Mouse (Mus musculus): ENCODE results near the gene Bcs1l.

Bcs1l gene

DNA sequence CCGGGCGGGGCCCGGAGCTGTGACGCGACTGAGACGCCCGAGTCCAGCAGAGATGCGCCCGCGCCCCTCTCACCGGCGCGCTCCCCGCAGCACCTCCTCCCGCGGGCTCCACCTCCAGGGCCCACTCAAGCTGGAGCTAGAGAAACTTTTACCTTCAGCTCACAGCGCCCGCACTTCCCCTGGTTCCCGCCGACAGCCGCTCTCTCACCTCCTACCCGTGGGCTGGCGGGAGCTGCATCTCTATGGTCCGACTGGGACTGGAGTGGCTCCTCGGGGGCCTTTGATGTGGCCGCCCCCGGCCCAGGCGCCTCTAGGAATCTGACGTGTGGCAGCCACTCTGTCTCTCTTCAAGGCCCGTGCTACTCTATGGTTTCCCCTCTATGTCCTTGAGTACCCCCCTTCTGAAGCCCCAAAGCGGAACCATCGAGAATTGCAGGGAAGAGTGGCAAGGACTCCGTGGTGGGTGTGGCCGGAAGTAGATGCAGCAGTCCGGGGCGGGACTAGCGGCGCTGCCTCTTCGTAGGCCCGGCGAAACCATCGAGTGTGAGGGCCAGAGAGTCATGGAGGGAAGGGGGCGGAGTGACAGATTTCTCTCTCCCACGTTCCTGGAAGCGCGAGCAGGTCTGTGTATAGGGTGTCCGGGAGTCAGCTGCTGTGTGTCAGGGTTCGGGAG lies at the start of gene Bcs1l, which contains the start of gene Zfp142:
Gene Bcs1l (plus strand): TSS at position 517 of the 673 bp plus-strand sequence.
Gene Zfp142 (minus strand): TSS at position 474 of the 673 bp plus-strand sequence.
- peak; percentile 99 for DNase-seq (ENCODE audit: low read depth)

DNA sequence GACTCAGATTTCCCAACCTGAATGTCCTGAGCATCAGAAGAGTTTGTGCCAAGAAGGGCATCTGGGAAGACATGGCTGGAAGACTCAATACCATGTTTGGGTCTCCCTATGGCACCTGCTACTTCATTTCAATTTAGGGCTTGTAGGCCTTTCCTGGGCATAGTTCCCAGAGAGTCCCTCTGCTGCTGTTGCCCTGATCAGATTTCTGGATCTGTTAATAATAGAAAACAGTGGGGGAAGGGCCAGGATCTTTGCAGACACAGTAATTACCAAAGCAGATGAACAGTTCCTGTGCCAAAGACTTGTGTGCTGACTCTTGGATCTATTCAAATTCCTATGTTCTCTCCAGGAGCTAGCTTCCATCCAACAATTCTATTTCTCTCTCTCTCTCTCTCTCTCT lies 49.4 kb upstream of the Bcs1l start:
- no peak for DNase-seq (ENCODE audit: low read depth)

DNA sequence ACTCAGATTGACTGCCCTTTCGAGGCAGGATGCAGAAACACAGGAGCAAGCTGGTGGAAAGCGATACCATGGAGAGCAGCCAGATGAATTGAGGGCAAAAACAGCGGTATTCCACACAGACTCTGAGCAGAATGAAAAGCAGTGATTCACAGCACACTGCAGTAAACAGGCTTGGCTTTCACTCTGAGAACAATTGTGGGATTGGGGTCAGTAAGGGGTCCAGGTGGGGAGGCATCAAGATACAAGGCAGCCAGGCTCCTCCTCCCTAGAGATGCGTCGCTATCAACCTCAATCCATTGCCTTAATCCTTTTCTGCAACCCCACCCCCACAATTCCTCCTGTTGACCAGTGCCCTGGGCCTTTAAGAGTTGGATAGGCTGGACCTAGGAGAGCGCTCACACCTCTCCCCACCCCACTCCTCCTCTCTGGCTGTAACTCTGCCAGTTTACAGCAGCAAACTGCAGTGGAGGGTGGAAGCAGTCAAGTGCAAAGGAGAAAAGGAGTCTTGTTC lies 45.6 kb upstream of the Bcs1l start, which contains the start of gene Plcd4:
Gene Plcd4 (plus strand): TSS at position 438 of the 511 bp plus-strand sequence.
- DNase-seq (ENCODE audit: low read depth) = peak; percentile 22

DNA sequence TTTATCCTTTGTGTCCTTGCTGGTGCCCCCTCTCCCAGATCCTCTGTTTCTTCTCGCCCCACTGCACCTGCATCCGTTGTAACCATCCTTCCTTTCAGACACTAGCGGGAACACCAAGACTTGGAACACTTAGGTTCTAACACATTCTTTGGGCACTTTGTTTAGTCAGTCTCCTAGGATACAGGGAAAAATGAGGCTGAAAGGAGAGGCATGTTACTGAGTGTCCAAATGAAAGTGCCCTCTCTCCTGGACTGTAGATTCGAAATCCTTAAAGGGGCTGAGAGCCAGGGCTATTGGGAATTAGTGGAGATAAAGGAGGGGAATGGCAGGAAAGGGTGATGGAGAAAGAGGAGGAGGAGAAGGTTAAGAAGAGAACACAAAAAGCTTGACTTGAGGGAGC lies 43.9 kb upstream of the Bcs1l start, which contains the start of gene Usp37:
Gene Usp37 (minus strand): TSS at position 101 of the 400 bp plus-strand sequence.
- no peak for DNase-seq (ENCODE audit: low read depth)

DNA sequence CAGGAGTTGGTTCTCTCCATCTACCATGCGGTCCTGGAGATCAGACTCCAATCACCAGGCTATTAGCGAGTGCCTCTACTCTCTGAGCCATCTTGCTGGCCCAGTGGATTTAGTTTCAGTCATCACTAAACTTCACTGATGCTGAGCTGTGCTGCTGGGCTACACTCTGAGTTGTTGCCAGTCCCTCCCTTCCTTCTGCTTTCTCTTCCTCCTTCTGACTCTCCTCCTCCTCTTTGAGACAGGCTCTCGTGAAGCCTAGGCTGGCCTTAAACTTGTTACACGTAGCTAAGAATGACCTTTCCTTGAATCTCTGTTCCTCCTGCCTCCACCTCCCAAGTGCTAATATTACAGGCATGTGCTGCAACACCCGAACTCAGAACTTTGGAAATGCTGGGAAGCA lies 29.0 kb upstream of the Bcs1l start:
- DNase-seq (ENCODE audit: low read depth) = no peak

DNA sequence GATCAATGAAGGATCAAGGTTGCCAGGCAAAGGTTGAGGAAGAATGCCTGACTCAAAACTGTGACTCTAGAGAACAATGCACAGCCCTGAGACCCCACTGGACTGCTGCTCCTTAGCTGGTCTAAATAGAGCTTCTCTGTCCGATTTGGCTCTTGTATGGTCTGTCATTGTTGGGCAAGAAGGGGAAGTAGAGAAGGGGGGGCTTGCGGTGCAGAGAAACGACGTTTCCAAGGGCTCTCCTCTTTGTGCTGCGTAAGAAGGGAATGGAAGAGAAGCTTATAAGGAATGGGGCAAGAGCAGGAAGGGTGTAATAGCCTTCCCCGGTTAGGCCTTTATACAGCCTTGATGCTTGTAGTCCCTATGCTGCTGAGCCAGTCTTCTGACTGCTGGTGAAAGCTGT lies 22.3 kb upstream of the Bcs1l start:
- no peak for DNase-seq (ENCODE audit: low read depth)

DNA sequence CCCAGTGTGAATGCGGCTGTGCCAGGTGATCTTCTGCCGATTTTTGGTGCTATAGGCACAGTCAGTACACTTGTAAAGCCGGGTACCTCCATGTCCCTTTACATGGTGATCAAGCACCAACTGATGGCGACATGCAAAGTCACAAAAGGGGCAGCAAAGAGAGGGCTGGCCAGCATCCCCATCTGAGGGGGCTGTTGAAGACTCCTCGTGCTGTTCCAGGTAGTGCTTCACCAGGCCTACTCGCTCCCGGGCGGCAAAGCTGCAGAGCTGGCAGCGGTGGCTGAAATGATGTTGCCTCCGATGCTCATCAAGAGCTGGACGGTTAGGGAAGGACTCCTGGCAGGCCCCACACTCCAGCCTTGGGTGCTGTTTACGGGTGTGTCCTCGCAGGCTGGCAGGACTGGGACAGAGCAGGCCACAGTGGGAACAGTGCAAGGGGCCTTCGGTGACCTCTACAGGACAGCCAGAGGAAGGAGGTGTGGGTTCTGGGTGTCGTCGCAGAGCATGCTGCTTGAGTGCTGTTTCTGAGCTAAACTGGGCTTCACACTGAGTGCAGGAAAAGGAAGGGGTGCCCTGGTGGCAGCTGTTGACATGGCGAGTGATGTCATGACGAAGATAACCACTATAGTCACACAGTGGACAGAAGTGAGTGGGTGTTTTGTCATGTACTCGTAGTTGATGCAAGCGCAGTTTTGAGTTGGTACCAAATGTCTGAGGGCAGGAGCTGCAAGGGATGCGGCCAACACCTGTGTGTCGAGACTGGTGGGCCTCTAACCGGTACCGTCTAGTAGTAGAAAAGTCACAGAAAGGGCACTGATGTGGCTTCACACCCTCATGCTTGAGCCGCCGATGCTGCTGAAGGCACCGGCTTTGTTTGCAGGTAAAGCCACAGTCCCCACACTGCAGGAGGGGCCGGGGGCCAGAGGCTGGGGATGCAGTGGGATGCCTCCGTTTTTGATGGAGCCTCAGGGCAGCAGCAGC lies 18.1 kb upstream of the Bcs1l start:
- DNase-seq (ENCODE audit: low read depth) = no peak

DNA sequence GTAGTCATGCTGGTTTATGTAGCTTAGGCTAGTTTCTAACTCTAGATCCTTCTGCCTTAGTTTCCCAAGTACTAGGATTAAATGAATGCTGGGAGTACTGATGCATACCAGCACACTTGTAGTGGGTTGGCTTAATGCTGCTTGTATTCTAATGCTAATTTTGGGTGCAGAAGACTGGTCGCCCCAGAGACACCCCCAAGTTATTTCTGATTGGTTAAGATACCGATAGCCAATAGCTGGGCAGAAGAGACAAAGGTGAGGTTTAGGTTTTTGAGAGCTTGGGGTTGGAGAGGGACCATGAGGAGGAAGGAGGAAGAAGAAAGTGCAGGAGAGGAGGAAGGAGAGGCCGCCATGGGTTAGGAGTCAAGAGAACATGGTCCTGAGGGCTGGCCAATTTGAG lies 5.5 kb upstream of the Bcs1l start:
- no peak for DNase-seq (ENCODE audit: low read depth)

DNA sequence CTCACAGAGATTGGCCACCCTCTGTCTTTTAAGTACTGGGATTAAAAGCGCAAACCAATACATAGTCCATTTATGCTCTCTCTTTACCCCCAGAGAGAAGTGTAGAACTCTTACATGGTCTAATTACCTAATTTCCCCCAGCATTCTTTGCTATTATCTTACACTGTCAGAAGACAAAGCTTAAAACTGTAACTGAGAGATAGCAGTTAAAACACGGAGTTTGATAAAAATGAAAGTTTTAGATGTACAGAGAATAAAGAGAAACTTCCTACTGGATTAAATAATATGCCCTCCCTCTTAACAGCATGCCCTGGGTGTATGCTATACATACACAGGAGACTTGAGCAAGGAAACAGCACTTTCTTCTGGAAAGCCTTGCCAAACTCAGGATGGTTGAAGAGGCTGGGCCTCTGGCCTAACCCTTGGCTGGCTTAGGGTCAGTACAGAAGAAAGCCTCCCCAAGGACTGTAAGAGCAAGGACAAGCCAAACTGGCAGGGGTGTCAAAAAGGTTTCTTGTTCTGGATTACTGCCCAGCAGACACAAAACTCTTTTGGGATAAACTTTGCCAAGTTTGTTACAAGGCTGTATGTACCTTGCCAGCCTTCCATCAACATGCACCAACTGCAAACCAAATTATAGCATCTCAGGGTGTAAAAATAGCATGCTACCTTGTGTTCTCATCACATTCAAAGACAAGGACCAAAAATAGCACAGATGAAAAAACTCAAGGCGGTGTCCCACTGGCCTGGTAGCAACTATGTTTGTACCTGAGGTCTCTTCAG lies 3.3 kb upstream of the Bcs1l start:
- DNase-seq (ENCODE audit: low read depth) = no peak

DNA sequence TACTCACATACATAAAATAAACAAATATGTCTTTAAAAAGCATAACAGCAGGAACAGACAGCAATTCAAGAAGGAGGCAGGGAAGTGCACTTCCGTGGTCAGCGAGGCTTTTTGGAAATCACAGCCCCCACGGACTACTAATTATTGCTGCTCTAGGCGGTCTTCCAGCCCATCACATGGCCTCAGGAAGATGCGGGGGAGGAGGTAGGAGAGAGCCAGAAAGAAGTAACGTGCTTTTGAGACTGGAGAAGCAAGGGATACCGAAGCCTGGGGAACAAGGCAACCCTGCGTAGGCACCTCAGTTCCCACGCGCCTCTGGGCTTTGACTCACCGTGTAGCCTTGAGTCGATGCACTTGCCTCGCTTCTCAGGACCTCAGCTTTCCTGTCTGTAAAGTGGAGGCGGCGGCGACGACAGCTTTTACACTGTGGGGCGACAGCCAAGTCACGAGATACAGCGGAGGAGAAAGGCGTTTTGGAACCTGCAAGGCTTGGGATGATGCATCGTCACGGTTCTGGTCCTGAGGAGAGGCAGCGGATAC lies 786 bp upstream of the Bcs1l start:
- peak; percentile 58 for DNase-seq (ENCODE audit: low read depth)

DNA sequence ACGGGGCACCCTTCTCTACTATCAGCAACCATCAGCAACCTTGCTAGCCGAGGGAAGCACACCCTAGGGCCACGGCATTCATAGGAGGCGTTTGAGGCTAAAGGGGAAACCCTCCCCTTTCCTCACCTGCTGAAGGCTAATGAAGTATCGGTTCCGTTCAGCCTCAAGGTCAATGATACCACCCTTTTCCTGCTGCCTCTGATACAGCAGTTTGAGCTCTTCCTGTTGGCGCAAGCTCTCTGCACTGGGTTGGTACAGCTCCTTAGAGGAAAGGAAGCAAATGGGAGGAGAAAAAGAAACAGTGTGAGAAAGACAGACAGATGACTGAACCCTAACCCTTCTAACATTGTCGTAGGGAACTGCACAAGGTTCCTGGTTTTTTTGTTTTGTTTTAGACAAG lies 6.3 kb downstream of the Bcs1l start:
- DNase-seq (ENCODE audit: low read depth) = no peak

DNA sequence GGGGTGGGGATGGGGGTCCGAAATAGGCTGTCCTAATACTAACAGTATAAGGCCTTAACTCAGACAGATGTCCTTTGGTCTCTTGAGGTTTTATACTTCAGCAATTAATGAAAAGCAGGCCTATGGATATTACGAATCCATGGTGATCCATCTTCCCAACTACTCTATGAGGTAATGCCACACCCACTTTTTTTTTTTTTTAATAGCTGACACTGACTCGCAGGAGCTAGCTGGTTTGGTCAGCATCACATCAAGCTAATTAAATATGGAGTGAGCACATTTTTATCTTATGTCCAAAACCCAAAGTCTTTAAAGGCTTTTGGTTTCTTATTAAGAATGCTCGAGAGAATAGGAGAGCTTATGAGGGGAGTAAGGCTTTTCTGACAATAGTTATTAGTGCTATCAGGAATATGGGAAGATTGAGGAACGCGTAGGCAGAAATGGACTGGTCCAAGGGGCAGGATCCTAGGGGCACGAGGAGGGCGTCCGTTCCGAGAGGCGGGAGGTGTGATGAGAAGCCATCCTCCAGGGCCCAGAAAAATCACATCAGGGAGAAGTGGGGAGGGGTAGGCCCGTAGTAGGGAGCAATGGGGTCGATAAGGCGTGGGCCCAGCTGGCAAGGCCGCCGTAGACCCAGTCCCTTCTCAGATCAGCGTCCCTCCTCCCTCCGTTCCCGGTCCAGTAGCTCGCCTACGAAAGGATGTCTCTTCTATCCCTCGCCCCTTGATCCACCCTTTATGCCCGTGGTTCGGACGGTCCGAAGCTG lies 12.6 kb downstream of the Bcs1l start:
- DNase-seq (ENCODE audit: low read depth) = no peak

DNA sequence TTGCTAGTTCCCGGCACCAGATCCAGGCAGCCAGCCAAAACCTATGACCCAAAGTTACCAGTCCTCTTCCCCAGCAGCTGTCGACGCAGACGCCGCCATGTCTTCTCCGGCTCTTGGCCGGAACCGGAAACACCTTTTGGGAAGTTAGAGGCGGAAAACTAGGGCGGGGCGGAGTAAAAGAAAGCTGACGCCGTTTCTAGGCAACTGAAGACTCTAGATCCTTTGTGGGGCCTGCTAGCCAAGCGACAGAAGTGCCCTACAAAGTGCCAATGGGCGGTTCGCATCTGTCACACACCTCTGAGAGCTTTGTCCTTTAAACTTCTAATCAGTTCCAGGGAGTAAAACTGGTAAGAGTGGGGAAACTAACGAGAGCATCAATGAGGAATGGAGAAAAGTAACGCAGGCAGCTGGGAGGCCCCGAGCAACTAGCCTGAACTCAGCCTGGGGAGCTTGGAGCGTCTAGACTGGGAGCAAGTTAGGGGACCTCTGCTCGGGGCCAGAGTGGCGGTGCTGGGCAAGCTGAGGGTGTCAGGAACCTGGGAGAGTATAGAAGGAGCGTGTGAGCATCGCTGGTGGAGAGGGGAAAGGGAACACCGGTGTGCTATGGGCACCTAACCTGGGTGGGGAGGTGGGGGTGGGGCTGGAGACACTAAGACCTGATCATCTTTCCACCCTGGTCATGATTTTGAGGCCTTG lies 13.3 kb downstream of the Bcs1l start, which contains the start of the genes Rnf25 and Stk36:
Gene Rnf25 (minus strand): TSS at position 131 of the 696 bp plus-strand sequence.
Gene Stk36 (plus strand): TSS at position 179 of the 696 bp plus-strand sequence.
- peak; percentile 64 for DNase-seq (ENCODE audit: low read depth)

DNA sequence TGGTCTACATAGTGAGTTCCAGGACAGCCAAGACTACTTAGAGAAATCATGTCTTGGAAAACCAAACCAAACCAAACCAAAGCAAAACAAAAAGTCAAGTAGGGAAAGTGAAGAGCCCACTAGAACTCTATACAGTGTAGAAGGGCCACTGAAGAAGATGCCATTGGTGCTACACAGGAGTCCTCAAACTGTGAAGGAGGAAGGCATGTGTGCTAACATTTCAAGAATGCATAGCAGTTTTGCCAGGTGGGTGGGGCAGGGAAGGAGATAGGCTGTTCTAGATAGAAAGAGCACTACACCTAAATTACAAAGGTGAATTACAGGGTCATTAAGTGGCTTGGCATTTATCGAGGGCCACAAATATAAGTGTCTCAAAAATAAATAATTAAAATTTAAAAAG lies 36.1 kb downstream of the Bcs1l start:
- DNase-seq (ENCODE audit: low read depth) = no peak

DNA sequence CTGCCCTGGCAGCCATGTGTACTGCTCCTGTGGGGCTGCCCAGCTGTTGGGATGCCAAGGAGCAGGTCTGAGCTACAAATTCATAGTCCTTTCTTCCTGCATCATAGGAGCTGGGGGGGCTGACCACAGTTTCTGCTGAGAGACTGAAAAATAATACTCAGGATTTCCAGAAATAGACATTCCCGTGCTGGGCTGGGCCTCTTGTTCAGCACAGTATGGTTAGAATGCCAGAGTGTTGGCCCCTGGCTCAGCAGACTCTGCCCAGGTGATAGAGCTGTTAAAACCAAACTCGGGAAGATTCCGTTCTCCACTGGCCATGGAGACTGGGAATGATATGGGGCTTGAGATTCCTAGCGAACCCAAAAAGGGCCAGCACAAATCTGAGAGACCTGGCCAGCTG lies 38.0 kb downstream of the Bcs1l start:
- no peak for DNase-seq (ENCODE audit: low read depth)

DNA sequence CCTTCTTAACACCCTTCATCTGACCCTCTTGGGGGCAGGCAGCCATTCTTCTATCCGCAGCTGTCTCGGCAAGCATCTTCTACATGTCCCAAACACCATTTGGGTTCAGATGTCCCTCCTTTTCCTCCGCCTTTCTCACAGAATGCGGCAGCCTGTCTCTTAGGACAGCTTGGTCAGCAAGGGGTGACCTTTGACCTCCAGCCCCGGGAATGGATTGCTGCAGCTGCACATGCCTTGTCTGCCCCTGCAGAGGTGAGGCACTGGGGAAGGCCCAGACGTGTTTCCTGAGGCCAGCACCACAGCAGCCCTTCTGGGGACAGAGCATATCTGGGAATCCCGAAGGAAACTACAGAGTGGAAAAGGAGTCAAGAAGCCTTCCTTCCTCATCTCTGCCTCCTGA lies 39.9 kb downstream of the Bcs1l start:
- no peak for DNase-seq (ENCODE audit: low read depth)

DNA sequence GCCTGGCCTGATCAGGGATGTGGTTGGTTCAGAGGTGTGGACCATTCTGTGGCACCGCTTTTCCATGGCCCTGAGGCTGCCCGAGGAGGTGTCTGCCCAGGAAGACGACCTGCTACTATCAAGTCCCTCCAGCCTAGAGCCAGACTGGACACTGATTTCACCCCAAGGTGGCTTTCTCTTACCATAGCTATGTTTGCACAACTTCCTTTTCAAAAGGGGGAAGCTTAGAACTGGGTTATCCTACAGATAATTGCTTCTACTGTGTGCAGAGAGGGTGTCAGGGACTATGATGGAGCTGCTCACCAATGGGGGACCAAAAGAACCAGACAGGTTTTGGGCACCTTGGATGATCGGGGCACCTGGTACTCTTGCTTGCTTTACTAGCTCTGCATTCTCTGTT lies 44.6 kb downstream of the Bcs1l start:
- DNase-seq (ENCODE audit: low read depth) = no peak

Measured in fibroblast of lung, adult 2 months (primary cell).